Mouse (Mus musculus): ENCODE data around the gene Dph6. TPM values are rescaled to one million over a fixed set of nuclear protein-coding genes. Genes with fewer than 3 reads are reported as not detected.
A peak's percentile ranks its signal among the peaks of the same experiment; 100 is the strongest.

The Dph6 gene
- total and polyA plus RNA-seq, 3 experiments = 11.1 to 55.4 (median 20.8) TPM

GRCm38 (mm10) chr2:114622550-114622939, 32.2 kb downstream of the Dph6 start:
- no peak overlapping the region for H3K4me3 ChIP-seq (ENCODE audit: control insufficient read depth in 1 of 2, insufficient read depth in 1 of 2, low read depth in 2 of 2, low read length in 2 of 2)
- H3K27me3 ChIP-seq (ENCODE audit: control insufficient read depth in 1 of 2, insufficient read depth in 2 of 2, low read length in 2 of 2) = no peaks in the 10 kb centered on the region
- DNase-seq (ENCODE audit: low read depth, low spot score) = peak; percentile 18
- H3K36me3 ChIP-seq (ENCODE audit: control insufficient read depth in 1 of 2, insufficient read depth in 2 of 2, low read length in 2 of 2) = peaks cover 0 to 9% of the 10 kb centered on the region in 2 experiments; a peak in 2 of 4 replicates
- H3K4me1 ChIP-seq (ENCODE audit: control insufficient read depth in 1 of 2, insufficient read depth in 2 of 2, low read length in 2 of 2) = no peaks in the 10 kb centered on the region
- no peak overlapping the region for H3K9ac ChIP-seq (ENCODE audit: control insufficient read depth, low read depth, low read length, poor library complexity, severe bottlenecking)
- H3K9me3 ChIP-seq (replicated peaks; ENCODE audit: insufficient read depth, low read length) = no peaks in the 10 kb centered on the region
- TF ChIP-seq TAL1 (IDR thresholded peaks at IDR 0.05; ENCODE audit: low read length) (no peak), RCOR1 (IDR thresholded peaks at IDR 0.05; ENCODE audit: low read depth, low read length) (no peak), MEF2A (IDR thresholded peaks at IDR 0.05; ENCODE audit: extremely low read depth, insufficient replicate concordance, low read depth, low read length, poor library complexity, severe bottlenecking) (no peak), SMC3 (IDR thresholded peaks at IDR 0.05; ENCODE audit: low read depth, low read length) (no peak), CTCF (IDR thresholded peaks at IDR 0.05 in 2 of 3, conservative IDR thresholded peaks at IDR 0.05 in 1 of 3; ENCODE audit: control insufficient read depth in 1 of 3, insufficient read depth in 1 of 3, low read depth in 2 of 3, low read length in 3 of 3, poor library complexity in 1 of 3, severe bottlenecking in 1 of 3) (no peak), CHD1 (IDR thresholded peaks at IDR 0.05; ENCODE audit: low read depth, low read length) (no peak), HCFC1 (IDR thresholded peaks at IDR 0.05; ENCODE audit: low read depth, low read length) (no peak), MXI1 (IDR thresholded peaks at IDR 0.05; ENCODE audit: low read depth, low read length) (no peak), RAD21 (IDR thresholded peaks at IDR 0.05; ENCODE audit: low read depth, low read length) (no peak), MAX (IDR thresholded peaks at IDR 0.05; ENCODE audit: low read length) (no peak), ETS1 (IDR thresholded peaks at IDR 0.05; ENCODE audit: low read depth, low read length) (no peak), UBTF (IDR thresholded peaks at IDR 0.05; ENCODE audit: borderline replicate concordance, insufficient read depth, low read depth, low read length) (no peak), ZC3H11A (IDR thresholded peaks at IDR 0.05; ENCODE audit: low read depth, low read length) (no peak), ELF1 (IDR thresholded peaks at IDR 0.05; ENCODE audit: low read depth, low read length) (no peak), NRF1 (IDR thresholded peaks at IDR 0.05; ENCODE audit: insufficient read depth, low read depth, low read length, poor library complexity, severe bottlenecking) (no peak), TCF12 (IDR thresholded peaks at IDR 0.05; ENCODE audit: low read depth, low read length) (no peak), POLR2AphosphoS5 (IDR thresholded peaks at IDR 0.05; ENCODE audit: borderline replicate concordance, low read depth, low read length) (no peak), SIN3A (IDR thresholded peaks at IDR 0.05; ENCODE audit: low read length) (no peak), GABPA (IDR thresholded peaks at IDR 0.05; ENCODE audit: low read depth, low read length) (no peak), ZKSCAN1 (IDR thresholded peaks at IDR 0.05; ENCODE audit: low read depth, low read length) (no peak)
- no peak overlapping the region for H3K27ac ChIP-seq (ENCODE audit: control insufficient read depth, low read depth, low read length)
- no peaks in the 10 kb centered on the region for H3K79me2 ChIP-seq (ENCODE audit: control insufficient read depth, insufficient read depth, low read length, poor library complexity)
